Mouse (Mus musculus) splenic B cell, adult 2 months (primary cell): ENCODE measurements around the gene Nxnl2.

Experiments used
- DNase-seq: peaks from one replicate; pipeline ENCODE4 v3.0.0-alpha.2; 2011; ENCODE audit warnings: low read depth, low spot score
- H3K27me3 ChIP-seq: 2 replicates; pipeline ENCODE4 v1.6.1; 2012; ENCODE audit warnings: mild to moderate bottlenecking, low read length, moderate library complexity, mixed read lengths; ENCODE audit not compliant: control insufficient read depth, poor library complexity, insufficient read depth, severe bottlenecking
- H3K36me3 ChIP-seq: 2 replicates; pipeline ENCODE4 v1.6.1; 2012; ENCODE audit warnings: mild to moderate bottlenecking, low read length, moderate library complexity, mixed read lengths; ENCODE audit not compliant: control insufficient read depth, poor library complexity, insufficient read depth, severe bottlenecking

Nxnl2 gene

GRCm38 (mm10) chr13:51170691-51171680 is at the start of gene Nxnl2:
Nxnl2 (plus strand) TSS chr13:51171022.
- no peaks in the 10 kb centered on the region for H3K36me3 ChIP-seq
- peak; percentile 79 for DNase-seq
- no peaks in the 10 kb centered on the region for H3K27me3 ChIP-seq

GRCm38 (mm10) chr13:51121966-51122365 is 48.9 kb upstream of the Nxnl2 start:
- no peak for DNase-seq
- Histone ChIP-seq H3K36me3 (no peaks in the 10 kb centered on the region; the same call in 1 of the 2 replicates), H3K27me3 (no peaks in the 10 kb centered on the region)

GRCm38 (mm10) chr13:51122771-51123170 is 48.1 kb upstream of the Nxnl2 start:
- no peaks in the 10 kb centered on the region for H3K27me3 ChIP-seq
- no peak for DNase-seq
- H3K36me3 ChIP-seq: no peaks in the 10 kb centered on the region; the same call in 1 of the 2 replicates

- Histone ChIP-seq H3K36me3 (no peaks in the 10 kb centered on the region; the same call in 1 of the 2 replicates), H3K27me3 (no peaks in the 10 kb centered on the region)
- no peak for DNase-seq
These were observed 45.5 kb upstream of the Nxnl2 start for GRCm38 (mm10) chr13:51125357-51125756.

DNA sequence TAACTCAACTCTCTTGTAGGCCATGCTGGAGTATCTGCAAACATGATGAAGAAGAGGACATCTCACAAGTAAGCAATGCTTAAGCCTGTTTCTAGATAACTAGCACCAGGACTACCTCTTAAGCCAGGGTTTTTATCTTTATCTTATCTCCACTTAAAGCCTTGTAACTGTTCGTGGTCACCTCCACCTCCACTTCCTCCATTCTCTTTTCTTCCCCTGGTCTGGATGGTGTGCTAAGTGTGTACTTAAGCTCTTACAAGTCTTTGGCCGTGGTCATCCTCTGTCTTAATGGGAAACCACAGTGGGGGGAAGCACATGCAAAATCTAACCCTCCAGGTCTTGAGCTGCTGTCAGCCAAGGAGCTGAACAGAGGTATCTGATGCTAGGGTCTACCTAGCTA is 42.9 kb upstream of the Nxnl2 start:
- DNase-seq: no peak
- no peaks in the 10 kb centered on the region; the same call in 1 of the 2 replicates for H3K36me3 ChIP-seq
- H3K27me3 ChIP-seq: no peaks in the 10 kb centered on the region

- Histone ChIP-seq H3K27me3 (no peaks in the 10 kb centered on the region), H3K36me3 (no peaks in the 10 kb centered on the region; the same call in 1 of the 2 replicates)
- no peak for DNase-seq
These were observed 42.4 kb upstream of the Nxnl2 start for GRCm38 (mm10) chr13:51128417-51128816.

DNA sequence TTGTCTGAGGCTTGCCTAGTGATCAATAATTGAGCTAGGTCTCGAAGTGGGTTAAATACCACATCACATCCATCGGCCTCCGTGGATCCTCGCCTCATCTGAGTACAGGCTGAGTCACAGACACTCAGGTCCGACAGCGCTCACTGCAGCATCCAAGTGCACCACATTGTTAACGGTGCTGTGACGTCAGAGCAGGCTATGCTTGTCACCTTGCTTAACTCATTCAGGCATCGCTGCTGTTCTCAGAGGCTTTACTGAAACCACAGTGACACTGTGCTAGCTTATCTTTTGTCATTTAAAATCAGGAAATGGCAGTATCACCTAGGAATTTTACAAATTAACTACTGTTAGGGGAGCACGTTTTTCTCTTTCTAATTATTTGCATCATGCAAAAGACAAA is 39.6 kb upstream of the Nxnl2 start:
- no peak for DNase-seq
- Histone ChIP-seq H3K36me3 (no peaks in the 10 kb centered on the region; the same call in 1 of the 2 replicates), H3K27me3 (no peaks in the 10 kb centered on the region)

GRCm38 (mm10) chr13:51136315-51136714 is 34.5 kb upstream of the Nxnl2 start:
- no peak for DNase-seq
- peaks cover 3% of the 10 kb centered on the region; the same call in 1 of the 2 replicates for H3K36me3 ChIP-seq
- no peaks in the 10 kb centered on the region for H3K27me3 ChIP-seq

DNA sequence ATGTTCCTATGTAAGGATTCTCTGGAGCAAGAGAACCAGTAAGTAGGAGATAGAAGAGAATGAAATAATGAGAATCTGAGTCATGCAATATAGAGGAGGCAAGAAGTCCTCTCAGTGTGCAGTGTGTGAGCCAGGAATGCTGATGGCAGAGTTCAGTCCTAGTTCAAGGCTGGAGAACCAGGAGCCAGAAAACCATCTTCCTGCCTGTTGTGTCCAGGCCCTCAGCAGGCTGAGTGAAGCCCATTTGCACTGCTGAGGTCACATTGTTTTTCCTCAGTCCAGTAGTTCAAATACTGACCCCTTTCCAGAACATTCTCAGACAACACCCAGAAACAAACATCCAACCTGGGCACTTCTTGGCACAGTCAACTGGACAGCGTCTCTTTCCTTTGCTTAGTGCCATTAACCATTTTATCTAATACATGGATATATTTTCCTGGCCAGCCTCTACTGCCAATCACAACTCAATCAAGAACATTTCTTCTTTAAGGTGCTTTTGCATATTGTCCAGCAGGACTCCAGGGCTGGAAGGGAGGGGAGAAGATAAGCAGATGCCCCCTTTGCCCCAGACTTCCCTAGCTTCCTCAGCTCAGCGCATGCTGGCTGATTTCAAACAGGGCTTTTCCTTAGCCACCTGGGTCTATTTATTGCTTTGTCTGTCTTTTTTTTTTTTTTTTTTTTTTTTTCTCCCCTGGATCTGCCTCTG is 33.7 kb upstream of the Nxnl2 start:
- H3K27me3 ChIP-seq: no peaks in the 10 kb centered on the region
- no peak for DNase-seq
- H3K36me3 ChIP-seq: peaks cover 3% of the 10 kb centered on the region; the same call in 1 of the 2 replicates

GRCm38 (mm10) chr13:51137702-51138031 is 33.2 kb upstream of the Nxnl2 start:
- no peak for DNase-seq
- H3K36me3 ChIP-seq: peaks cover 3% of the 10 kb centered on the region; the same call in 1 of the 2 replicates
- H3K27me3 ChIP-seq: no peaks in the 10 kb centered on the region

DNA sequence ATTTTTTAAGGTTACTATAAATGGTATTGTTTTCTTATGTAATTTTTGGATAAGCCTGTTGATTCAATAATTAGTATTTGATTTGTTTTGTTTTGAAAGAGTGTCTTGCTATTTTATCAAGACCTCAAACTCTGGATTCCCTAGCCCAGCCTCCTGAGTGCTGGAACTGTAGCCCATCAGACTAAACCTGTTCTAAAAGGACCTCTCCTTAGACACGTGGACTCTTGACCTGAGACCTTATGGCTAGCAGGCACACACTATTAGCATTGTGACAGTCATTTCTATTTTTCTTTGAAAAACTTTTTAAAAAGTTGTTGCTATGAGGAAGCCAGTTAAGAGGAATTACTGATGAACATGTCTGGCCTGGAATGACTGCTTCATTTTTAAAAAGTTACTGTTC is 23.7 kb upstream of the Nxnl2 start:
- no peak for DNase-seq
- Histone ChIP-seq H3K27me3 (no peaks in the 10 kb centered on the region), H3K36me3 (peaks cover 24% of the 10 kb centered on the region)

DNA sequence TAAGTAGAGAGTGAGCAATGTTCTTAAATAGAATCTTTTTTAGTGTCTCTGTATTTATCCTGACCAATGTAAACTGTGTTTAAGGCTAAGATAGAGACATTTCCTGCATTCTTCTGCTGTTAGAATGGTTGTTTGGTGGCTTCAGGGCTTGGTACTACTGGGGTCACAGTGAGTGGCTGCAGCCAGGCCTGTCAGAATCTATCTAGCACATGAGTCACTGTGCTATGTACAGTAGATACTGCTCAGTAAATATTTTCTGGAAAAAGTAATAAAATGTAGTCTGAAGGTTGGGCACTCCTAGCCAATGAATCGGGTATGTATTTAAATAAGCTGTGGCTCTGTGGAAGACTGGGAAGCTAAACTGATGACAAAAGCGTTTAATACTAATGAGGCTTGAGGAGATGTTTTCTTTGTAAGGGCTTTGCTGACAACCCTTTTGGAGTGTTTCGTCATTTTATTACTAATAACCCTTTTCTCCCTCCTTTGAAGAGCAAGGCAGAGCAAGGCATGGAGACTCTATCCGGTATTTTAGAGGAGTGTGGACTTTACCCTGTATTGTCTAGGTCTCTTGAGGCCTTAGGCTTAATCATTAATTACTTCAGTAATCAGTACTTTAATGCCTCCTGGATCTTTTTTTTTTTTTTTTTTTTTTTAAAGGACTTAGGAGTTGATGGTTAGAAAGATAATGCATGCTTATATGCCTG is 17.7 kb upstream of the Nxnl2 start:
- DNase-seq: no peak
- H3K36me3 ChIP-seq: peaks cover 7% of the 10 kb centered on the region
- H3K27me3 ChIP-seq: no peaks in the 10 kb centered on the region

- H3K36me3 ChIP-seq: peaks cover 7% of the 10 kb centered on the region
- no peaks in the 10 kb centered on the region for H3K27me3 ChIP-seq
- DNase-seq: no peak
These were observed 17.2 kb upstream of the Nxnl2 start for GRCm38 (mm10) chr13:51153670-51154030.

DNA sequence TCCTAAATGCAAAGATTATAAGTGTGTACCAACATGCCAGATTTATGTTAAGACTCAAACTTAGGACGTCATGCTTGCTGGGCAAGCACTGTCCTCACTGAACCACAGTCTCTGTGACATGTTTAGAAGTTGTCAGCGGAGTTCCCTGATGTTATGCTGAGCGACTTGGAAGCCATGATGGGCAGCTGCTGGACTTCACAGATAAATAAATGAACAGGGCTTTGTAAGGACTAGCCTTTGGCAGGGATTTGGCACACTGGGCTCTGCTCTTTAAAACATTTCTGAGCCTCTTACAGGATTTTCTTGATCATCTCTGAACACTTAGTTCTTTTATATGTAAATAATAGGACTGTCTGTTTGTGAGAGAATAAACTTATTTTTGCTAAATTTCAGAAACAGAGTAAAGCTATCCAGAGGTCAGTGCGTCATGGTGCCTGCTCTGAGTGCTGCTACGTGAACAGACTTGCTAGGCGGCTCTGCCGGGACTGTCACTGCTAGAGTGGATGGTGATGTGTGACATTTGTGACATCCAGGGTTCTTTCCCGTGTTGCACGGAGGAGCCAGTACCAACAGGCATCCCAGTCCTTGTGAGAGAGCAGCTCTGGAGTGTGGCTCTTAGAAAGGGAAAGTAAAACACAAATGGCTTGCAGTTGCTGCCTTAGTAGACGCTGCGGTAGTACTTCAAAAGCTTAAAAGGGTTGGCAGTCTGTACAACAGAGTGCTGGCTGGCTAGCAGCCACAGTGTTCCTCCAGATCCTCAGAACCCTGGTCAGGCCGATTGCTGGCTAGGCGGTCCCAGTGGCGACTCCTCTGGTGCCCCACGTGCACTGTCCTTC is 15.4 kb upstream of the Nxnl2 start:
- DNase-seq: no peak
- H3K27me3 ChIP-seq: no peaks in the 10 kb centered on the region
- H3K36me3 ChIP-seq: peaks cover under 1% of the 10 kb centered on the region; the same call in 1 of the 2 replicates
